Mouse (Mus musculus) embryonic facial prominence, embryonic 10.5 days (tissue): ENCODE data around the gene Lrrc56. TPM values are rescaled to one million over a fixed set of nuclear protein-coding genes. Genes with fewer than 3 reads are reported as not detected.

Source experiments
- DNase-seq: peaks from one replicate; pipeline ENCODE4 v3.0.0-alpha.2; 2017; ENCODE audit warnings: low spot score
- H3K27ac ChIP-seq: fragments of 300-500 bp; sonication (generic); replicated peaks from 2 replicates; pipeline ENCODE4 v1.5.1; 2016; ENCODE audit warnings: mild to moderate bottlenecking
- H3K27me3 ChIP-seq: fragments of 300-500 bp; sonication (generic); replicated peaks from 2 replicates; pipeline ENCODE4 v1.6.1; 2016; ENCODE audit warnings: low read depth, mild to moderate bottlenecking; ENCODE audit not compliant: poor library complexity, severe bottlenecking
- H3K36me3 ChIP-seq: fragments of 300-500 bp; sonication (generic); replicated peaks from 2 replicates; pipeline ENCODE4 v1.6.1; 2016; ENCODE audit warnings: mild to moderate bottlenecking, moderate library complexity
- H3K4me1 ChIP-seq: fragments of 300-500 bp; sonication (generic); 2 replicates; pipeline ENCODE4 v1.6.1; 2016
- H3K4me3 ChIP-seq: fragments of 300-500 bp; sonication (generic); 2 replicates; pipeline ENCODE4 v1.5.1; 2016; ENCODE audit warnings: mild to moderate bottlenecking, moderate library complexity
- H3K9me3 ChIP-seq: fragments of 300-500 bp; sonication (generic); 2 replicates; pipeline ENCODE4 v1.6.1; 2016; ENCODE audit warnings: mild to moderate bottlenecking
- WGBS: fragments of 180-500 bp; shearing (Covaris S2); methylation state at CpG from one replicate; pipeline ENCODE4 v1.1.7; 2016; 5-methylcytosine and 5-hydroxymethylcytosine counted together
- polyA plus RNA-seq: library from polyadenylated mRNA; unstranded; fragments of >200 nt; fragmentation: Nextera tagmentation; extraction: Ambion mirVana; gene quantifications from 2 replicates; pipeline ENCODE4 v1.2.1, GENCODE M21; 2016

The Lrrc56 gene
- polyA plus RNA-seq, 1 experiment from 2014 or later: 18.1 TPM

GRCm38 (mm10) chr7:141172116-141173006, 21.6 kb upstream of the Lrrc56 start, which contains the start of gene Rnh1:
Gene Rnh1, minus strand, starts transcription at chr7:141172857.
- H3K27me3 ChIP-seq: no peaks in the 10 kb centered on the region
- no peaks in the 10 kb centered on the region for H3K36me3 ChIP-seq
- DNase-seq: peak; percentile 96
- peaks cover 33% of the 10 kb centered on the region for H3K4me1 ChIP-seq
- 4% methylated on average over 55 of the region's 55 CpGs for WGBS
- no peaks in the 10 kb centered on the region for H3K9me3 ChIP-seq
- H3K4me3 ChIP-seq: peak within 1 kb of the TSS; percentile 69
- H3K27ac ChIP-seq: peak within 1 kb of the TSS; percentile 96

GRCm38 (mm10) chr7:141173323-141173850, 20.6 kb upstream of the Lrrc56 start:
- peak overlapping the region; percentile 69 for H3K4me3 ChIP-seq
- peaks cover 23% of the 10 kb centered on the region for H3K4me1 ChIP-seq
- DNase-seq: no peak
- no peaks in the 10 kb centered on the region for H3K36me3 ChIP-seq
- 89% methylated on average over 5 of the region's 5 CpGs for WGBS
- no peaks in the 10 kb centered on the region for H3K27me3 ChIP-seq
- H3K9me3 ChIP-seq: no peaks in the 10 kb centered on the region
- peak overlapping the region; percentile 96 for H3K27ac ChIP-seq

- no peaks in the 10 kb centered on the region for H3K9me3 ChIP-seq
- no peak overlapping the region for H3K4me3 ChIP-seq
- no peaks in the 10 kb centered on the region for H3K27me3 ChIP-seq
- no peaks in the 10 kb centered on the region for H3K36me3 ChIP-seq
- DNase-seq: no peak
- WGBS: 87% methylated on average over 4 of the region's 4 CpGs
- no peak overlapping the region for H3K27ac ChIP-seq
- H3K4me1 ChIP-seq: peaks cover 13% of the 10 kb centered on the region
Observed at GRCm38 (mm10) chr7:141175068-141175467, 18.9 kb upstream of the Lrrc56 start.

GRCm38 (mm10) chr7:141176173-141176572, 17.8 kb upstream of the Lrrc56 start:
- DNase-seq: peak; percentile 88
- no peaks in the 10 kb centered on the region for H3K27me3 ChIP-seq
- peaks cover 13% of the 10 kb centered on the region for H3K4me1 ChIP-seq
- no peaks in the 10 kb centered on the region for H3K36me3 ChIP-seq
- WGBS: 3% methylated on average over 8 of the region's 8 CpGs
- H3K27ac ChIP-seq: no peak overlapping the region
- H3K9me3 ChIP-seq: no peaks in the 10 kb centered on the region
- 0 out of 2 replicates have a peak overlapping the region, but pooled peaks have one; percentile 13 for H3K4me3 ChIP-seq

GRCm38 (mm10) chr7:141188194-141188593, 5.8 kb upstream of the Lrrc56 start:
- no peaks in the 10 kb centered on the region for H3K9me3 ChIP-seq
- H3K4me3 ChIP-seq: no peak overlapping the region
- 87% methylated on average over 3 of the region's 3 CpGs for WGBS
- no peak for DNase-seq
- no peaks in the 10 kb centered on the region for H3K27me3 ChIP-seq
- peaks cover 17% of the 10 kb centered on the region for H3K4me1 ChIP-seq
- H3K36me3 ChIP-seq: peaks cover 39% of the 10 kb centered on the region
- H3K27ac ChIP-seq: no peak overlapping the region

- Histone ChIP-seq H3K9me3 (no peaks in the 10 kb centered on the region), H3K27ac (no peak overlapping the region), H3K36me3 (peaks cover 39% of the 10 kb centered on the region), H3K27me3 (no peaks in the 10 kb centered on the region), H3K4me1 (peaks cover 21% of the 10 kb centered on the region), H3K4me3 (no peak overlapping the region)
- DNase-seq: no peak
- WGBS: 85% methylated on average over 3 of the region's 3 CpGs
Observed at GRCm38 (mm10) chr7:141188733-141189132, 5.2 kb upstream of the Lrrc56 start.

- Histone ChIP-seq H3K27ac (no peak overlapping the region), H3K27me3 (no peaks in the 10 kb centered on the region), H3K4me3 (no peak overlapping the region), H3K9me3 (no peaks in the 10 kb centered on the region), H3K36me3 (peaks cover 39% of the 10 kb centered on the region), H3K4me1 (peaks cover 28% of the 10 kb centered on the region)
- 89% methylated on average over 3 of the region's 3 CpGs for WGBS
- no peak for DNase-seq
Observed at GRCm38 (mm10) chr7:141190220-141190619, 3.7 kb upstream of the Lrrc56 start.

GRCm38 (mm10) chr7:141191036-141191435, 2.9 kb upstream of the Lrrc56 start:
- no peak overlapping the region for H3K27ac ChIP-seq
- peaks cover 34% of the 10 kb centered on the region for H3K4me1 ChIP-seq
- DNase-seq: no peak
- no peaks in the 10 kb centered on the region for H3K9me3 ChIP-seq
- H3K27me3 ChIP-seq: no peaks in the 10 kb centered on the region
- H3K36me3 ChIP-seq: peaks cover 39% of the 10 kb centered on the region
- H3K4me3 ChIP-seq: no peak overlapping the region
- 89% methylated on average over 14 of the region's 14 CpGs for WGBS

GRCm38 (mm10) chr7:141191796-141192685, 1.9 kb upstream of the Lrrc56 start:
- no peak for DNase-seq
- Histone ChIP-seq H3K4me1 (peaks cover 34% of the 10 kb centered on the region), H3K27ac (0 out of 2 replicates have a peak overlapping the region, but pooled peaks have one; percentile 35), H3K4me3 (peak overlapping the region; percentile 95), H3K36me3 (peaks cover 39% of the 10 kb centered on the region), H3K27me3 (no peaks in the 10 kb centered on the region), H3K9me3 (no peaks in the 10 kb centered on the region)
- 89% methylated on average over 24 of the region's 24 CpGs for WGBS

- WGBS: 30% methylated on average over 12 of the region's 12 CpGs
- Histone ChIP-seq H3K27ac (peak overlapping the region; percentile 93), H3K36me3 (peaks cover 44% of the 10 kb centered on the region), H3K9me3 (no peaks in the 10 kb centered on the region), H3K27me3 (no peaks in the 10 kb centered on the region), H3K4me1 (peaks cover 34% of the 10 kb centered on the region), H3K4me3 (peak overlapping the region; percentile 95)
- no peak for DNase-seq
Observed at GRCm38 (mm10) chr7:141192776-141193347, 1.1 kb upstream of the Lrrc56 start.

GRCm38 (mm10) chr7:141193348-141193856, 555 bp upstream of the Lrrc56 start:
- no peak for DNase-seq
- Histone ChIP-seq H3K36me3 (peaks cover 44% of the 10 kb centered on the region), H3K27me3 (no peaks in the 10 kb centered on the region), H3K9me3 (no peaks in the 10 kb centered on the region), H3K4me1 (peaks cover 34% of the 10 kb centered on the region), H3K27ac (peak overlapping the region; percentile 93), H3K4me3 (peak overlapping the region; percentile 95)
- WGBS: 1% methylated on average over 43 of the region's 43 CpGs

GRCm38 (mm10) chr7:141194409-141194808, 452 bp downstream of the Lrrc56 start:
- peak overlapping the region; percentile 93 for H3K27ac ChIP-seq
- WGBS: under 1% methylated on average over 23 of the region's 23 CpGs
- H3K4me3 ChIP-seq: peak overlapping the region; percentile 95
- no peaks in the 10 kb centered on the region for H3K27me3 ChIP-seq
- peaks cover 38% of the 10 kb centered on the region for H3K36me3 ChIP-seq
- peaks cover 34% of the 10 kb centered on the region for H3K4me1 ChIP-seq
- DNase-seq: no peak
- H3K9me3 ChIP-seq: no peaks in the 10 kb centered on the region
